Mouse (Mus musculus): Measurements from ENCODE around the gene Gm21905.

DNA sequence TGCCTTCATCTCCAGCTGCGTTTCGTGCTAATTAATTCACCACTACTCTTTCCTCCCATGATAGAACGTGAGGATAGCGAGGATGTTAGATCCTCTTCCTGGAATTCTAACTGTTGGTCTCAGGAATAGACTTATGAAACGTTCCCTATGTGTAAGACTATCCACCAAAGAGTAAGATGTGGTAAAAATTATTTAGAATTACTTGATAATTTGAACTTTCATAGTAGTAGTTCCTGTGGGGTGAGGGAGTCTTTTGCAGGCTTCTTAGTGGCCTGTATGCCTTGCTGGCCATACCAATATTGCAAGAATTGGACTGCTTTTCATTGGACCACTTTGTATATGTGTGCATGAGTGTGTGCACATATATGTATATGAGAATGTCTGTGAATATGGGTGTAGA, at the start of gene Gm21905:
- TF ChIP-seq CTCF (conservative IDR thresholded peaks at IDR 0.05; ENCODE audit: low read length) (no peak), NANOG (IDR thresholded peaks at IDR 0.05; ENCODE audit: borderline replicate concordance, low read length) (no peak), POU5F1 (IDR thresholded peaks at IDR 0.05; ENCODE audit: borderline replicate concordance, low read length) (no peak)
